Mouse (Mus musculus): Measurements from ENCODE around the gene Spag6.

GRCm38 (mm10) chr2:18676936-18677491 is 16.8 kb upstream of the Spag6 start, which contains the start of gene Bmi1:
- TF ChIP-seq POLR2A (IDR thresholded peaks at IDR 0.05; ENCODE audit: low read depth, low read length) (no peak), CTCF (conservative IDR thresholded peaks at IDR 0.05; ENCODE audit: insufficient read depth, insufficient read length, low read depth, low read length) (no peak)
